Mouse (Mus musculus): ENCODE results near the gene Pik3c2g. TPM values are rescaled to one million over a fixed set of nuclear protein-coding genes. Genes with fewer than 3 reads are reported as not detected.
A peak's percentile ranks its signal among the peaks of the same experiment; 100 is the strongest.
"Not testable (repeated sequence)": the region's sequence is repeated elsewhere in the genome, so short reads cannot be mapped to it uniquely, and the experiment has no call there.

Pik3c2g gene
- total and polyA plus RNA-seq, 3 experiments = 0.17 to 52.1 (median 4.2) TPM

- DNase-seq = no peak
These were observed 341.7 kb downstream of the Pik3c2g start for GRCm38 (mm10) chr6:139928766-139929165.

GRCm38 (mm10) chr6:139934861-139935260, 347.8 kb downstream of the Pik3c2g start:
- no peak for DNase-seq

- not testable (repeated sequence) for DNase-seq
These were observed 350.6 kb downstream of the Pik3c2g start for GRCm38 (mm10) chr6:139937581-139937980.

GRCm38 (mm10) chr6:139947106-139947879, 360.3 kb downstream of the Pik3c2g start:
- no peak for DNase-seq

- peak; percentile 65 for DNase-seq
These were observed 366.6 kb downstream of the Pik3c2g start for GRCm38 (mm10) chr6:139953596-139953995.

GRCm38 (mm10) chr6:139957531-139958241, 370.7 kb downstream of the Pik3c2g start:
- peak; percentile 44 for DNase-seq

GRCm38 (mm10) chr6:139963775-139964174, 376.8 kb downstream of the Pik3c2g start:
- DNase-seq = no peak

GRCm38 (mm10) chr6:139964895-139965294, 377.9 kb downstream of the Pik3c2g start:
- DNase-seq = no peak

- DNase-seq = no peak
These were observed 379.7 kb downstream of the Pik3c2g start for GRCm38 (mm10) chr6:139966684-139967083.

- no peak for DNase-seq
These were observed 384.7 kb downstream of the Pik3c2g start for GRCm38 (mm10) chr6:139971608-139972298.

- DNase-seq = no peak
These were observed 387.6 kb downstream of the Pik3c2g start for GRCm38 (mm10) chr6:139974668-139975067.

- no peak for DNase-seq
These were observed 391.1 kb downstream of the Pik3c2g start for GRCm38 (mm10) chr6:139978114-139978513.

- no peak for DNase-seq
These were observed 394.0 kb downstream of the Pik3c2g start for GRCm38 (mm10) chr6:139981061-139981460.

- no peak for DNase-seq
These were observed 397.0 kb downstream of the Pik3c2g start for GRCm38 (mm10) chr6:139984069-139984468.

GRCm38 (mm10) chr6:139986564-139986963, 399.5 kb downstream of the Pik3c2g start:
- DNase-seq = no peak

- DNase-seq = no peak
These were observed 402.1 kb downstream of the Pik3c2g start for GRCm38 (mm10) chr6:139989075-139989474.

GRCm38 (mm10) chr6:139989597-139989996, 402.6 kb downstream of the Pik3c2g start:
- no peak for DNase-seq

GRCm38 (mm10) chr6:140005181-140005580, 418.2 kb downstream of the Pik3c2g start:
- DNase-seq = no peak
